Mouse (Mus musculus): Measurements from ENCODE around the gene Tubb4b. TPM values are rescaled to one million over a fixed set of nuclear protein-coding genes. Genes with fewer than 3 reads are reported as not detected.

Gene Tubb4b
- total and polyA plus RNA-seq, 3 experiments = 356 to 592 (median 520) TPM

GRCm38 (mm10) chr2:25177076-25177475 lies 47.4 kb downstream of the Tubb4b start:
- Histone ChIP-seq H3K9me3 (replicated peaks; ENCODE audit: low read length) (peaks cover 11% of the 10 kb centered on the region), H3K4me3 (replicated peaks in 1 of 3; ENCODE audit: low read depth in 2 of 3, low read length in 2 of 3, poor library complexity in 1 of 3) (no peak overlapping the region), H3K4me2 (ENCODE audit: insufficient read depth, low read depth, poor library complexity, severe bottlenecking) (no peak overlapping the region), H3K27ac (ENCODE audit: insufficient read depth, low read depth) (no peak overlapping the region), H3K36me3 (replicated peaks in 1 of 2; ENCODE audit: control insufficient read depth in 1 of 2, insufficient read depth in 1 of 2, low read length in 1 of 2) (no peaks in the 10 kb centered on the region), H3K9ac (ENCODE audit: insufficient read depth, low read depth) (no peak overlapping the region), H3K4me1 (ENCODE audit: control insufficient read depth in 1 of 2, insufficient read depth in 2 of 2) (peaks cover 12 to 21% of the 10 kb centered on the region in 2 experiments), H3K79me2 (replicated peaks; ENCODE audit: control insufficient read depth, extremely low read depth, insufficient read depth, poor library complexity, severe bottlenecking) (no peaks in the 10 kb centered on the region), H3K27me3 (replicated peaks) (peaks cover 85% of the 10 kb centered on the region)
- TF ChIP-seq UBTF (IDR thresholded peaks at IDR 0.05; ENCODE audit: low read depth, low read length) = no peak
- TF ChIP-seq ELF1 (IDR thresholded peaks at IDR 0.05; ENCODE audit: low read depth, low read length) = no peak
- in situ Hi-C loops (cut with MboI; ENCODE audit: low pct_ligation_motif_present, low pct_unique_long_range_greater_than_20kb, low sequenced_read_pairs) (no loop called here), dilution Hi-C loops (cut with MboI; ENCODE audit: extremely low pct_ligation_motif_present, extremely low pct_unique_long_range_greater_than_20kb, low sequenced_read_pairs) (no loop called here)
- DNase-seq (ENCODE audit: extremely low read depth) = no peak

- H3K9ac ChIP-seq (ENCODE audit: insufficient read depth, low read depth) = no peak overlapping the region
- H3K36me3 ChIP-seq (replicated peaks in 1 of 2; ENCODE audit: control insufficient read depth in 1 of 2, insufficient read depth in 1 of 2, low read length in 1 of 2) = no peaks in the 10 kb centered on the region
- H3K4me3 ChIP-seq (replicated peaks in 1 of 3; ENCODE audit: low read depth in 2 of 3, low read length in 2 of 3, poor library complexity in 1 of 3) = no peak overlapping the region
- peaks cover 12 to 21% of the 10 kb centered on the region in 2 experiments for H3K4me1 ChIP-seq (ENCODE audit: control insufficient read depth in 1 of 2, insufficient read depth in 2 of 2)
- no peak overlapping the region for H3K4me2 ChIP-seq (ENCODE audit: insufficient read depth, low read depth, poor library complexity, severe bottlenecking)
- H3K27ac ChIP-seq (ENCODE audit: insufficient read depth, low read depth) = no peak overlapping the region
- dilution Hi-C loops (cut with MboI; ENCODE audit: extremely low pct_ligation_motif_present, extremely low pct_unique_long_range_greater_than_20kb, low sequenced_read_pairs) (no loop called here), in situ Hi-C loops (cut with MboI; ENCODE audit: low pct_ligation_motif_present, low pct_unique_long_range_greater_than_20kb, low sequenced_read_pairs) (no loop called here)
- H3K79me2 ChIP-seq (replicated peaks; ENCODE audit: control insufficient read depth, extremely low read depth, insufficient read depth, poor library complexity, severe bottlenecking) = no peaks in the 10 kb centered on the region
- no peak for TF ChIP-seq PAX5 (IDR thresholded peaks at IDR 0.05; ENCODE audit: low read length)
- no peak for TF ChIP-seq JUND (conservative IDR thresholded peaks at IDR 0.05; ENCODE audit: low read depth, low read length)
- TF ChIP-seq ZMIZ1 (IDR thresholded peaks at IDR 0.05; ENCODE audit: low read depth, low read length) = no peak
- no peak for TF ChIP-seq MYC (IDR thresholded peaks at IDR 0.05; ENCODE audit: low read depth, low read length)
- no peak for DNase-seq (ENCODE audit: extremely low read depth)
- peaks cover 81% of the 10 kb centered on the region for H3K27me3 ChIP-seq (replicated peaks)
- H3K9me3 ChIP-seq (replicated peaks; ENCODE audit: low read length) = peaks cover 9% of the 10 kb centered on the region
Measured at GRCm38 (mm10) chr2:25176573-25176972, 47.9 kb downstream of the Tubb4b start.

GRCm38 (mm10) chr2:25175690-25176078 lies 48.8 kb downstream of the Tubb4b start:
- H3K9ac ChIP-seq (ENCODE audit: insufficient read depth, low read depth) = no peak overlapping the region
- peaks cover under 1% of the 10 kb centered on the region for H3K9me3 ChIP-seq (replicated peaks; ENCODE audit: low read length)
- no peak overlapping the region for H3K4me3 ChIP-seq (replicated peaks in 1 of 3; ENCODE audit: low read depth in 2 of 3, low read length in 2 of 3, poor library complexity in 1 of 3)
- dilution Hi-C loops (cut with MboI; ENCODE audit: extremely low pct_ligation_motif_present, extremely low pct_unique_long_range_greater_than_20kb, low sequenced_read_pairs) = no loop called here
- H3K27ac ChIP-seq (ENCODE audit: insufficient read depth, low read depth) = no peak overlapping the region
- H3K4me2 ChIP-seq (ENCODE audit: insufficient read depth, low read depth, poor library complexity, severe bottlenecking) = no peak overlapping the region
- H3K36me3 ChIP-seq (replicated peaks in 1 of 2; ENCODE audit: control insufficient read depth in 1 of 2, insufficient read depth in 1 of 2, low read length in 1 of 2) = no peaks in the 10 kb centered on the region
- H3K79me2 ChIP-seq (replicated peaks; ENCODE audit: control insufficient read depth, extremely low read depth, insufficient read depth, poor library complexity, severe bottlenecking) = no peaks in the 10 kb centered on the region
- no peak for DNase-seq (ENCODE audit: extremely low read depth)
- H3K4me1 ChIP-seq (ENCODE audit: control insufficient read depth in 1 of 2, insufficient read depth in 2 of 2) = peaks cover 12 to 15% of the 10 kb centered on the region in 2 experiments
- no peak for TF ChIP-seq GABPA (IDR thresholded peaks at IDR 0.05; ENCODE audit: insufficient replicate concordance, low read depth, low read length)
- TF ChIP-seq BHLHE40 (IDR thresholded peaks at IDR 0.05; ENCODE audit: low read depth, low read length) = no peak
- no peak for TF ChIP-seq ZNF384 (IDR thresholded peaks at IDR 0.05; ENCODE audit: low read depth, low read length)
- no peak for TF ChIP-seq ELF1 (IDR thresholded peaks at IDR 0.05; ENCODE audit: low read depth, low read length)
- in situ Hi-C loops (cut with MboI; ENCODE audit: low pct_ligation_motif_present, low pct_unique_long_range_greater_than_20kb, low sequenced_read_pairs) = no loop called here
- peaks cover 72% of the 10 kb centered on the region for H3K27me3 ChIP-seq (replicated peaks)

All from CH12.LX (cell line).